Mouse (Mus musculus) heart, embryonic 11.5 days (tissue): ENCODE results near the gene Tctn1. TPM values are rescaled to one million over a fixed set of nuclear protein-coding genes. Genes with fewer than 3 reads are reported as not detected.

Experiments used
- ATAC-seq: fragments of 200-750 bp; cut with Nextera tagmentation; replicated peaks from 2 replicates; pipeline ENCODE4 v1.8.0; 2017; ENCODE audit warnings: moderate library complexity; ENCODE audit not compliant: insufficient number of reproducible peaks, low FRiP score, low TSS enrichment
- H3K27ac ChIP-seq: fragments of 300-500 bp; sonication (generic); 2 replicates; pipeline ENCODE4 v1.5.1; 2014; ENCODE audit warnings: mild to moderate bottlenecking, low read depth, low read length
- H3K27me3 ChIP-seq: fragments of 300-500 bp; sonication (generic); 2 replicates; pipeline ENCODE4 v1.6.1; 2014; ENCODE audit warnings: mild to moderate bottlenecking, low read length, mixed read lengths; ENCODE audit not compliant: control insufficient read depth, insufficient read depth
- H3K36me3 ChIP-seq: fragments of 300-500 bp; sonication (generic); 2 replicates; pipeline ENCODE4 v1.6.1; 2014; ENCODE audit warnings: mild to moderate bottlenecking, low read length, moderate library complexity, mixed read lengths; ENCODE audit not compliant: control insufficient read depth, insufficient read depth
- H3K4me1 ChIP-seq: fragments of 300-500 bp; sonication (generic); 2 replicates; pipeline ENCODE4 v1.6.1; 2014; ENCODE audit warnings: low read length; ENCODE audit not compliant: control insufficient read depth, insufficient read depth
- H3K4me2 ChIP-seq: fragments of 300-500 bp; sonication (generic); 2 replicates; pipeline ENCODE4 v1.6.1; 2014; ENCODE audit warnings: mild to moderate bottlenecking, moderate library complexity
- H3K4me3 ChIP-seq: fragments of 300-500 bp; sonication (generic); 2 replicates; pipeline ENCODE4 v1.5.1; 2014; ENCODE audit warnings: low read depth, low read length
- H3K9ac ChIP-seq: fragments of 300-500 bp; sonication (generic); 2 replicates; pipeline ENCODE4 v1.6.1; 2014; ENCODE audit warnings: mild to moderate bottlenecking, low read depth, low read length, moderate library complexity
- H3K9me3 ChIP-seq: fragments of 300-500 bp; sonication (generic); replicated peaks from 2 replicates; pipeline ENCODE4 v1.6.1; 2016; ENCODE audit warnings: low read length; ENCODE audit not compliant: control insufficient read depth
- WGBS: fragments of 180-500 bp; shearing (Covaris S2); extraction: QIAGEN DNeasy Blood & Tissue Kit; methylation state at CpG from one replicate; pipeline ENCODE4 v1.1.7; 2014; ENCODE audit not compliant: insufficient replicate concordance; 5-methylcytosine and 5-hydroxymethylcytosine counted together
- polyA plus RNA-seq: library from polyadenylated mRNA; unstranded; fragments of >200 nt; fragmentation: Nextera tagmentation; extraction: Ambion mirVana; gene quantifications from 2 replicates; pipeline ENCODE4 v1.2.1, GENCODE M21; 2014

The Tctn1 gene
- polyA plus RNA-seq, 1 experiment from 2014 or later, result 2.2 TPM

- ATAC-seq, result no peak
- WGBS, result 73% methylated on average over 3 of the region's 3 CpGs
- no peaks in the 10 kb centered on the region for H3K4me1 ChIP-seq
Observed at GRCm38 (mm10) chr5:122228271-122228765, 35.9 kb downstream of the Tctn1 start.

DNA sequence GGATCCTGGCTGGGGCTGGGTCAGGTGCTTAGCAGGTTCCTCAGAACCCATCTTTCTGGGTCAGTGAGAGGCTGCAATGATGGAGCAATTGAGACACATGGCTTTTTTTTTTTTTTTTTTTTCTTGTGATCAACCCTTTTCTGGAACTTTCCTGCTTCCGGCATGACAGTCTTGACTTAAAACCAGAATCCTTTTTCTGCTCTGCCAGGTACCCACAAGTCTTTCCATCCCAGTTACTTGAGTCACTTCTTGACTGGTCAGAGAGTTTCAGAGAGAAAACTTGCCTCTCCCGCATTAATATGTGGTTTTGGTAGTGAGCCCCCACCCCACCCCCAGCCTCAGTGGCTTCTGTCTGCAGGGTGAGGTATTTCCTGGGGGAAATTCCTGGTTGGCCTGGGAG, 40.0 kb downstream of the Tctn1 start:
- H3K4me2 ChIP-seq, result no peak overlapping the region
- H3K27ac ChIP-seq, result no peak overlapping the region
- H3K9ac ChIP-seq, result no peak overlapping the region
- H3K36me3 ChIP-seq, result no peaks in the 10 kb centered on the region
- peaks cover 8% of the 10 kb centered on the region for H3K4me1 ChIP-seq
- H3K4me3 ChIP-seq, result no peak overlapping the region
- ATAC-seq, result no peak
- 87% methylated on average over 2 of the region's 2 CpGs for WGBS
- no peaks in the 10 kb centered on the region for H3K27me3 ChIP-seq
- H3K9me3 ChIP-seq, result no peaks in the 10 kb centered on the region; the same call in 1 of the 2 replicates

More at GRCm38 (mm10) chr5:122228271-122228765, 35.9 kb downstream of the Tctn1 start:
- Histone ChIP-seq H3K27me3 (no peaks in the 10 kb centered on the region), H3K27ac (no peak overlapping the region), H3K9me3 (no peaks in the 10 kb centered on the region; the same call in 1 of the 2 replicates), H3K4me3 (no peak overlapping the region), H3K9ac (no peak overlapping the region), H3K36me3 (no peaks in the 10 kb centered on the region), H3K4me2 (no peak overlapping the region)

- no peak overlapping the region for H3K9ac ChIP-seq
Observed at GRCm38 (mm10) chr5:122221085-122221484, 43.2 kb downstream of the Tctn1 start.

DNA sequence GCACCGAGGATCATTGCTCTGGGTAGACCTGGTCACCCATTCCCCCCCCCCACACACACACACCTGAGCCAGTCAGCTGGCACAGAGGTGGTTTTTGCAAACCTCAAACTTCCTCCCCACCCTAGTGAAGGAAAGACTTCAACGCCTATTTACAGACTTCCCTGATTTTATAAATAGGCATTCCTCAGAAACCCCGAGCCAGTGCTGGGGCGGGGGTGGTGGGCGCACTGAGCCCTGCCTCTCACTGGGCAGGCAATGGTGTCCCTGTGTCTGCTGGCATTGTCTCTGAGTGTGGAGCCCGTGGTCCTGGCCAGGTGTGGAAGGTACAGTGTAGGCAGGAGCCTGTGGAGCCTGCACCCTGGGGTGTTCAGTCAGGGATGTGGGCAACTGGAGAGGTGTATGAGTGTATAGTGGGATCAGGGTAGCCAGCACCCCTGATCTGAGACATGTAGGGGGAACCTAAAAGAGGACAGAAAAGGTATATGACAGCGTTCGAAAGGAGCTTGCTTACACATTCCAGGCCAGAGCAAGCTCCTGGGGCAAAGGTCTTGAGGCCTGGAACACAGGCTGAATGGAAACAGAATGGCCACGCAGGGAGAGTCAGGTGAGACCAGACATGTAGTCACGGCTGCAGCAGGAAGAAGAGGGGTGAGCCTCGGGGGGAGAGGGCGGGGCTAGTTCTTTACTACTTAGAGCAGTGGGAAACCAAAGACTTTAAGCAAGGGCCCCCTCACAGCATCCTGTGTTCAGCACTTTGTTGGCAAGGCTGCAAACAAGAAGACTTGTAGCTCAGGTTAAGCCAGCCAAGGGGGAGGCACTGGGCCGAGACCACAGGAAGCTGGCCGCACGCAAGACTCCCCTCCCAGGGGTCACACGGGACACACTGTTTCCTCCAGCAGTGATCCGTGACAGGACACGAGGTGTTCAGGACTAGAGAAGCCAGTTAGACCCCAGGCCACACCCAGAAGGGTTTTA, 44.3 kb downstream of the Tctn1 start:
- Histone ChIP-seq H3K36me3 (no peaks in the 10 kb centered on the region), H3K9ac (no peak overlapping the region), H3K27me3 (no peaks in the 10 kb centered on the region), H3K27ac (no peak overlapping the region), H3K4me3 (no peak overlapping the region), H3K4me2 (no peak overlapping the region), H3K9me3 (no peaks in the 10 kb centered on the region), H3K4me1 (peaks cover 8% of the 10 kb centered on the region)
- 58% methylated on average over 18 of the region's 18 CpGs for WGBS
- no peak for ATAC-seq

More at GRCm38 (mm10) chr5:122221085-122221484, 43.2 kb downstream of the Tctn1 start:
- Histone ChIP-seq H3K4me3 (no peak overlapping the region), H3K9me3 (no peaks in the 10 kb centered on the region), H3K4me2 (no peak overlapping the region), H3K4me1 (peaks cover 8% of the 10 kb centered on the region), H3K27me3 (no peaks in the 10 kb centered on the region), H3K27ac (no peak overlapping the region), H3K36me3 (no peaks in the 10 kb centered on the region)
- 81% methylated on average over 4 of the region's 4 CpGs for WGBS
- ATAC-seq, result no peak

DNA sequence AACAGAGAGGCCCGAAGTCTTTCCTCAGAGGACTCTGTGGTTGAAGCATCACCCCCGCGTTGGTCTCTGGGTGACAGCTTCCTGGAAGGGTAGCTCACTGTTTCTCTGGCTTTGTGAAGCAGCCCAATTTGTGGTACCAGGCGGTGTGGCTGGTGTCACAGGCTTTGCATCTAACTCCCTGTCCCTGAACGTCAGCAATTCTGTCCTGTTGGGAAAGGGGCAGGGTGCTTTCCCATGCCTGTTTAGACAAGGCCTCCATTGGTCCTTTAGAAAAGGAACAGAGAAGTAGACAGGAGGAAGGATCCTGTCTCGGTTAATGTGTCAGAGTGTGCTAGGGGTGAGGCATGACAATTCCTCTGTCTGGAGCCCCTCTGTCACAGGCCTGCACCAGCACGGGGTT, 45.3 kb downstream of the Tctn1 start:
- H3K9ac ChIP-seq, result no peak overlapping the region
- H3K4me3 ChIP-seq, result no peak overlapping the region
- no peak overlapping the region for H3K4me2 ChIP-seq
- 78% methylated on average over 7 of the region's 7 CpGs for WGBS
- H3K27ac ChIP-seq, result no peak overlapping the region
- H3K4me1 ChIP-seq, result peaks cover 8% of the 10 kb centered on the region
- H3K9me3 ChIP-seq, result no peaks in the 10 kb centered on the region
- no peaks in the 10 kb centered on the region for H3K36me3 ChIP-seq
- no peak for ATAC-seq
- no peaks in the 10 kb centered on the region for H3K27me3 ChIP-seq

DNA sequence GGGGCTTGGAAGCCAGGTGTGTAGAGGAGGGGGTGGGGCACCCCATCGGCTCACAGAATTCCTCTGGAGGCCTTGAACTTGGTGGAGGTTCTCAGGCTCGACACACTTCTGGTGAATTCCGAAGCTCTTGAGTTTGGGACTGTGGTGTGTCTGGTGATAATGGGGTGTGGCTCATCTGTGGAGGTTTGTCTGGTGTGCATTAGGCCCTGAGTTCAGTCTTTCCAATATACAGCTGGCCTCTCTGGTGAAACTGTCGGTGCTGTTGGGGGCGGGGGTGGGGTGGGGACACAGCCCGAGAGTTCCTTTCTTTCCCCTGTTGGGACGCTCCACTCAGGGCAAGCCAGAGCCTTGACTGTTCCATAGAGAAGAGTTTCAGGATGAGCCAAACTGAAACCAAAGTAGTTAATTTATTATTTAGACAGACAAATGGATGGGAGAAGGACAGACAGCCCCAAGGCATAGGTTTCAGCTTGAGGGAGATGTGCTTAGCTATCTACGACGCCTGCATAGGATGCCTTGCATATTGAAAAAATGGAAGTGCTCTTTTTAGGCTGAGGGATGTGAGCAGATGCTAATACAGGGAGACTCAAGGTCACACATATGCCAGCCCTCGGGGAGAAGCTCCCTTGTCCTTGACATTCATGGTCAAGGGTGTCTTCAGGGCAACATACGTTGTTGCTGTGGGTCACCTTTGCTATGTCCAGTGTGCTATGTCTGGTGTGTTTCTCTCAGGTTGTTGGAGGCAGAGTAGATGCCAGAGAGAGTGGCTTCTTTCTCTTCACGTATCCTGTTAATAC, 46.0 kb downstream of the Tctn1 start:
- H3K36me3 ChIP-seq, result no peaks in the 10 kb centered on the region
- H3K27me3 ChIP-seq, result no peaks in the 10 kb centered on the region
- H3K4me2 ChIP-seq, result no peak overlapping the region
- no peaks in the 10 kb centered on the region for H3K9me3 ChIP-seq
- H3K9ac ChIP-seq, result no peak overlapping the region
- 79% methylated on average over 12 of the region's 12 CpGs for WGBS
- peaks cover 8% of the 10 kb centered on the region for H3K4me1 ChIP-seq
- ATAC-seq, result no peak
- no peak overlapping the region for H3K4me3 ChIP-seq
- no peak overlapping the region for H3K27ac ChIP-seq

DNA sequence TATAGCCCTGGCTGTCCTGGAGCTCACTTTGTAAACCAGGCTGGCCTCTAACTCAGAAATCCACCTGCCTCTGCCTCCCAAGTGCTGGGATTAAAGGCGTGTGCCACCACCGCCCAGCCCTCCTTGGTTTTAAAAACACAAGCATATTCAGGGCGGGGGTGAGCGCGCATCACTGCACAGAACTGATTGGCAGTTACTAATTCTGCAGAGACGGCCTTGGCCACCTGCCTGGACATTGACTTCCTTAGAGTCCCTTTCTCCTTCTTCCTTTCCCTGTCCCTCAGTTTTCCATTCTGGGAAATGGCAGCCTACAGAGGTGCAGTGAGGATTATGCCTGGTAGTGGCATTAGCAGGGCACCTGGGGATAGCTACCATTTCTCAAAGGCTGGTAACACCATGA, 46.6 kb downstream of the Tctn1 start:
- no peak for ATAC-seq
- Histone ChIP-seq H3K9me3 (no peaks in the 10 kb centered on the region), H3K9ac (no peak overlapping the region), H3K4me3 (no peak overlapping the region), H3K27me3 (no peaks in the 10 kb centered on the region), H3K4me1 (peaks cover 8% of the 10 kb centered on the region), H3K36me3 (no peaks in the 10 kb centered on the region), H3K27ac (no peak overlapping the region), H3K4me2 (no peak overlapping the region)
- 79% methylated on average over 6 of the region's 6 CpGs for WGBS

DNA sequence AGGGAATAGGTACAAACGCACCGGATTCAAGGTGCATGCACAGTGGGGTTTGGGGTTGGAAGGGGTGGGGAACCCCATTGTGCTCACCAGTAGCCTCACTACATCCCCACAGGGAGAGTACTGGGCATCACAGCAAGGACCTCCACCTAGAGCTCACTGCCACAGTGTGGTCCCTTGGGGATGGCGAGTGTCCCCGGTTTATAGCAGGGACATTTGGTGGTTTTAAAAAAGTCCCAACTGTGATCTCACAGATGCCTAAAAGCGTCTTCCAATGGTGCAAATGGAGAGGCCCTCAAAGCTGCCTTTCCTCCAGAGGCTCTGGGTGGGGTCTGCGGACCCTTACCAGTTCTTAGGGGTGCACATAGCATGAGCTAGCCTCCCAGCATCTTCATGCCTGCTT, 50.4 kb downstream of the Tctn1 start:
- 88% methylated on average over 6 of the region's 6 CpGs for WGBS
- no peak overlapping the region for H3K27ac ChIP-seq
- H3K4me3 ChIP-seq, result no peak overlapping the region
- H3K9ac ChIP-seq, result no peak overlapping the region
- H3K36me3 ChIP-seq, result no peaks in the 10 kb centered on the region
- no peaks in the 10 kb centered on the region for H3K27me3 ChIP-seq
- no peaks in the 10 kb centered on the region for H3K9me3 ChIP-seq
- H3K4me2 ChIP-seq, result no peak overlapping the region
- H3K4me1 ChIP-seq, result no peaks in the 10 kb centered on the region
- no peak for ATAC-seq
